ENCODE assay signal across 8 mouse cellular contexts in the genomic region with DNA sequence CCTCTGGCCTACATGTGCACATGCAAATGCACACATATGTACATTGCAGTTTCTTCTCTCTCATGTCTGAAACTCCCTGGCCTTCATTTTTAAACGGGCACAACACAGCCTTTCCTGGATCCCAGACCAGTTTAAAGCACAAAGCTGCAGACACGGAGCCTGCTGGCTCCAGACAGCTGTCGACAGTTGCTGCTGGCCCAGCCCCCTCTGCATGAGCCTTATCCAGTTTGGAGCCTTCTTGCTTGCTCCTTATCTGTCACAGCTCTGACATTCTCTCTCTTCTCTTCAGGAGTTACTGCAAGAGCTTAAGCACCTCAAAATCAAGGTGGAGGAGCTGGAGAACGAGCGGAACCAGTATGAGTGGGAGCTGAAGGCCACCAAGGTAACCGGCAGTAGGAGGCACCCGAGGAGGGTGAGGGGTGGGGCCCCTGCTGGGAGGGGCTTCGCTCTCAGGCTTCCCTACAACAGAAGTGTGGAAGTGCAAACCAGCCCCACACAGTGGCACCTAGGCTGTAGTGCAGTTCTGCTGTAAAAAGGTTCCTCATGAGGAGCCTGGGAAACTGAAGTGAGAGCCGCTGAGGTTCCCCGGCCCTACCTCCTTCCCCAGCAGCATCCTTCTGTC. TPM values are rescaled to one million over a fixed set of nuclear protein-coding genes. Genes with fewer than 3 reads are reported as not detected.
DNase-seq lines count a peak whose midpoint lies in the region; ATAC-seq and TF ChIP-seq lines count a peak whose summit lies in the region.

No protein-coding gene starts in this region.

- 2% methylated on average over 10 of the region's 10 CpGs for WGBS in hindbrain, embryonic 10.5 days
- 4% methylated on average over 10 of the region's 10 CpGs for WGBS in lung, adult 2 months

- H3K36me3 ChIP-seq in E14TG2a.4 (ENCODE audit: insufficient read depth, low read length) = no peaks in the 10 kb centered on the region
- no peaks in the 10 kb centered on the region for H3K36me3 ChIP-seq in hindbrain, embryonic 10.5 days

- DNase-seq in cerebellum, adult 11 months = peak; percentile 5
- peak; percentile 70 for DNase-seq in hindbrain, embryonic 10.5 days (ENCODE audit: low spot score)
- DNase-seq in layer of hippocampus, adult 8-10 months (ENCODE audit: low spot score in 2 of 2) = peak; percentile 28 to 46
- DNase-seq in lung, adult 2 months = peak; percentile 67
- peak; percentile 88 for DNase-seq in testis, postnatal 10 days (ENCODE audit: low spot score)

- H3K9me3 ChIP-seq in E14TG2a.4 (ENCODE audit: low read length) = no peaks in the 10 kb centered on the region
- no peaks in the 10 kb centered on the region for H3K9me3 ChIP-seq in hindbrain, embryonic 10.5 days

- peak overlapping the region; percentile 39 for H3K4me3 ChIP-seq in E14TG2a.4 (replicated peaks; ENCODE audit: low read length)
- peak overlapping the region; percentile 42 for H3K4me3 ChIP-seq in hindbrain, embryonic 10.5 days
- H3K4me3 ChIP-seq in lung, adult 2 months (replicated peaks; ENCODE audit: extremely low read depth, low read depth, low read length) = no peak overlapping the region

- H3K27me3 ChIP-seq in E14TG2a.4 (ENCODE audit: insufficient read depth, low read length) = no peaks in the 10 kb centered on the region
- 0 out of 2 replicates have a peak, but pooled peaks cover 3% of the 10 kb centered on the region for H3K27me3 ChIP-seq in hindbrain, embryonic 10.5 days (ENCODE audit: insufficient read depth, poor library complexity, severe bottlenecking)

- TF ChIP-seq CTCF in E14TG2a.4 (conservative IDR thresholded peaks at IDR 0.05; ENCODE audit: low read length) = peak; percentile 42
- TF ChIP-seq CTCF in lung, adult 2 months (IDR thresholded peaks at IDR 0.05; ENCODE audit: insufficient read depth, low read length) = peak; percentile 72

- ATAC-seq in frontal cortex, adult (ENCODE audit: low TSS enrichment) = peak; percentile 98
- ATAC-seq in neutrophil, adult 5-6 weeks (ENCODE audit: extremely low read depth, insufficient number of reproducible peaks, low FRiP score, poor library complexity, severe bottlenecking) = peak; percentile 86

- H3K27ac ChIP-seq in hindbrain, embryonic 10.5 days = peak overlapping the region; percentile 75

- no peak for TF ChIP-seq POLR2A in lung, adult 2 months (IDR thresholded peaks at IDR 0.05; ENCODE audit: borderline replicate concordance, extremely low read depth, low read depth, low read length)

- H3K4me1 ChIP-seq in E14TG2a.4 (replicated peaks; ENCODE audit: low read depth, low read length) = peaks cover 50% of the 10 kb centered on the region
- H3K4me1 ChIP-seq in hindbrain, embryonic 10.5 days (replicated peaks) = peaks cover 17% of the 10 kb centered on the region
- peaks cover 22% of the 10 kb centered on the region for H3K4me1 ChIP-seq in lung, adult 2 months (ENCODE audit: control insufficient read depth, insufficient read depth, low read length)

RNA-seq across cellular contexts. Expression of gene Cyb5r2, which starts 49.2 kb away (rescaled TPM):
- 0.46 and 0.51 TPM in 2 replicates for polyA plus RNA-seq in hindbrain, embryonic 10.5 days (2016; fragmentation: Nextera tagmentation; extraction: Ambion mirVana)
- total RNA-seq in layer of hippocampus, adult 8-10 months (2022) = under 1 TPM in 3 of 4 experiments, not detected in 1; 0.16 to 0.43 (median 0.27) TPM
- not detected in 2 replicates for polyA plus RNA-seq in lung, adult 2 months (2012; rRNA removed)
- not detected in 2 replicates for total RNA-seq in neutrophil, adult 5-6 weeks (2017)

Comparison
In these comparisons a context has a peak if more than half of its experiments do, and no peak if none do; other contexts are left out.
1. DNase-seq: peak in every context shown above with its lines; median percentile 88 in testis, postnatal 10 days; 70 in hindbrain, embryonic 10.5 days; 67 in lung, adult 2 months; 37 in layer of hippocampus, adult 8-10 months; 5 in cerebellum, adult 11 months.